Mouse (Mus musculus) CH12.LX (cell line): ENCODE results near the gene Zdhhc13. TPM values are rescaled to one million over a fixed set of nuclear protein-coding genes. Genes with fewer than 3 reads are reported as not detected.

Experiments
- DNase-seq: peaks from one replicate; pipeline ENCODE4 v3.0.0-alpha.2; 2013; ENCODE audit errors: extremely low read depth
- H3K27ac ChIP-seq: 2 replicates; pipeline ENCODE4 v1.5.1; 2012; ENCODE audit warnings: low read depth, mild to moderate bottlenecking, control low read depth, moderate library complexity; ENCODE audit not compliant: insufficient read depth
- H3K27me3 ChIP-seq: replicated peaks from 2 replicates; pipeline ENCODE3; 2012; ENCODE audit warnings: inconsistent platforms
- H3K36me3 ChIP-seq, 2 experiments: replicated peaks in 1 of 2; 2 replicates each; pipeline versions ENCODE3 to v1.6.1; 2012; ENCODE audit warnings: inconsistent platforms in 1 of 2, low read length in 1 of 2, mild to moderate bottlenecking in 1 of 2, mixed read lengths in 1 of 2, moderate library complexity in 1 of 2; ENCODE audit not compliant: control insufficient read depth in 1 of 2, insufficient read depth in 1 of 2
- H3K4me1 ChIP-seq, 2 experiments: 2 replicates each; pipeline ENCODE4 v1.6.1; 2012; ENCODE audit warnings: inconsistent platforms in 1 of 2, moderate library complexity in 1 of 2; ENCODE audit not compliant: insufficient read depth in 2 of 2, control insufficient read depth in 1 of 2
- H3K4me2 ChIP-seq: 2 replicates; pipeline ENCODE4 v1.6.1; 2012; ENCODE audit warnings: low read depth, mild to moderate bottlenecking, control low read depth; ENCODE audit not compliant: poor library complexity, insufficient read depth, severe bottlenecking
- H3K4me3 ChIP-seq, 3 experiments: fragments of 150-350 bp in 1 of 3; sonication (generic) in 1 of 3; replicated peaks in 1 of 3; 2 replicates each; pipeline versions ENCODE3 to v1.5.1; 2011 to 2012; ENCODE audit warnings: low read depth in 2 of 3, low read length in 2 of 3, mild to moderate bottlenecking in 2 of 3, moderate library complexity in 2 of 3, control low read depth in 1 of 3, improper control_type of control experiment in 1 of 3, inconsistent platforms in 1 of 3, mixed read lengths in 1 of 3; ENCODE audit not compliant: poor library complexity in 1 of 3
- H3K79me2 ChIP-seq: replicated peaks from 2 replicates; pipeline ENCODE4 v1.6.1; 2012; ENCODE audit warnings: mild to moderate bottlenecking, moderate library complexity; ENCODE audit not compliant: control insufficient read depth, poor library complexity, insufficient read depth, severe bottlenecking; ENCODE audit errors: extremely low read depth
- H3K9ac ChIP-seq: 2 replicates; pipeline ENCODE4 v1.6.1; 2012; ENCODE audit warnings: low read depth, mild to moderate bottlenecking, control low read depth, moderate library complexity; ENCODE audit not compliant: insufficient read depth
- H3K9me3 ChIP-seq: replicated peaks from 2 replicates; pipeline ENCODE3; 2012; ENCODE audit warnings: low read length, inconsistent platforms, mixed read lengths
- BHLHE40 ChIP-seq: IDR thresholded peaks from 2 replicates; pipeline ENCODE4 v1.6.1; 2011; ENCODE audit warnings: mild to moderate bottlenecking, low read depth, low read length, improper control_type of control experiment
- ETS1 ChIP-seq: conservative IDR thresholded peaks from 2 replicates; pipeline ENCODE4 v1.6.1; 2012; ENCODE audit warnings: low read depth, mild to moderate bottlenecking, inconsistent platforms, low read length, improper control_type of control experiment, moderate library complexity
- GABPA ChIP-seq: IDR thresholded peaks from 2 replicates; pipeline ENCODE4 v1.6.1; 2012; ENCODE audit warnings: low read depth, low read length, improper control_type of control experiment, inconsistent platforms; ENCODE audit not compliant: insufficient replicate concordance
- JUN ChIP-seq: IDR thresholded peaks from 2 replicates; pipeline ENCODE4 v1.6.1; 2011; ENCODE audit warnings: low read depth, mild to moderate bottlenecking, low read length, improper control_type of control experiment, moderate library complexity; ENCODE audit not compliant: insufficient read depth
- JUND ChIP-seq: conservative IDR thresholded peaks from 2 replicates; pipeline ENCODE4 v1.6.1; 2011; ENCODE audit warnings: low read depth, low read length, improper control_type of control experiment
- KAT2A ChIP-seq: IDR thresholded peaks from 2 replicates; pipeline ENCODE4 v1.6.1; 2012; ENCODE audit warnings: low read length, improper control_type of control experiment, inconsistent platforms; ENCODE audit not compliant: insufficient replicate concordance
- MAZ ChIP-seq: IDR thresholded peaks from 2 replicates; pipeline ENCODE4 v1.6.1; 2012; ENCODE audit warnings: low read depth, mild to moderate bottlenecking, inconsistent platforms, low read length, improper control_type of control experiment, moderate library complexity
- MXI1 ChIP-seq: IDR thresholded peaks from 2 replicates; pipeline ENCODE4 v1.6.1; 2011; ENCODE audit warnings: mild to moderate bottlenecking, low read depth, low read length, improper control_type of control experiment
- PAX5 ChIP-seq: IDR thresholded peaks from 2 replicates; pipeline ENCODE4 v1.6.1; 2012; ENCODE audit warnings: low read length, inconsistent platforms, mixed read lengths
- RCOR1 ChIP-seq: conservative IDR thresholded peaks from 2 replicates; pipeline ENCODE4 v1.6.1; 2012; ENCODE audit warnings: low read depth, mild to moderate bottlenecking, inconsistent platforms, low read length, improper control_type of control experiment
- SIN3A ChIP-seq: IDR thresholded peaks from 2 replicates; pipeline ENCODE4 v1.6.1; 2012; ENCODE audit warnings: low read length, improper control_type of control experiment, inconsistent platforms
- TCF12 ChIP-seq: IDR thresholded peaks from 2 replicates; pipeline ENCODE4 v1.6.1; 2014; ENCODE audit warnings: low read depth, mild to moderate bottlenecking, inconsistent platforms, low read length, improper control_type of control experiment
- USF1 ChIP-seq: IDR thresholded peaks from 2 replicates; pipeline ENCODE4 v1.6.1; 2014; ENCODE audit warnings: low read depth, mild to moderate bottlenecking, inconsistent platforms, low read length, improper control_type of control experiment
- USF2 ChIP-seq: conservative IDR thresholded peaks from 2 replicates; pipeline ENCODE4 v1.6.1; 2011; ENCODE audit warnings: low read depth, low read length, improper control_type of control experiment
- ZKSCAN1 ChIP-seq: IDR thresholded peaks from 2 replicates; pipeline ENCODE4 v1.6.1; 2012; ENCODE audit warnings: low read depth, inconsistent platforms, low read length, improper control_type of control experiment, borderline replicate concordance
- dilution Hi-C: fragments of 300-500 bp; cut with MboI; formaldehyde crosslinking; loops from 2 replicates; pipeline ENCODE4 v1.14.3; 2020; ENCODE audit warnings: low sequenced_read_pairs; ENCODE audit not compliant: extremely low pct_unique_long_range_greater_than_20kb, extremely low pct_ligation_motif_present
- in situ Hi-C: fragments of 300-500 bp; cut with MboI; formaldehyde crosslinking; loops from 3 replicates; pipeline ENCODE4 v1.14.3; 2019; ENCODE audit warnings: low sequenced_read_pairs, low pct_ligation_motif_present, low pct_unique_long_range_greater_than_20kb, mixed read lengths
- polyA plus RNA-seq: library from polyadenylated mRNA; unstranded; fragments of >175 nt; gene quantifications from 2 replicates; pipeline ENCODE4 v1.2.1, GENCODE M21; 2012; ENCODE audit warnings: low read depth; ENCODE audit not compliant: insufficient read length
- total RNA-seq, 2 experiments: library from RNA; depleted of rRNA; stranded (reverse); fragments of 300-350 nt in 1 of 2; fragments of >200 nt in 1 of 2; gene quantifications; 2 replicates each; pipeline ENCODE4 v1.2.3; 2012 to 2014

Gene Zdhhc13
- total and polyA plus RNA-seq, 3 experiments: 19.9 to 74.3 (median 32.3) TPM

GRCm38 (mm10) chr7:48774633-48775032 is 14.2 kb upstream of the Zdhhc13 start:
- H3K4me3 ChIP-seq: no peak overlapping the region
- in situ Hi-C loops: loop anchor here (25.0 kb wide), 1 partner anchor 488 kb away; no protein-coding TSS in a partner anchor
- dilution Hi-C loops: no loop called here

GRCm38 (mm10) chr7:48775436-48775835 is 13.4 kb upstream of the Zdhhc13 start:
- no peak overlapping the region for H3K4me2 ChIP-seq
- DNase-seq: no peak
- H3K79me2 ChIP-seq: no peaks in the 10 kb centered on the region
- no peak overlapping the region for H3K4me3 ChIP-seq
- H3K9ac ChIP-seq: no peak overlapping the region
- in situ Hi-C loops (no loop called here), dilution Hi-C loops (no loop called here)
- H3K36me3 ChIP-seq: no peaks in the 10 kb centered on the region
- TF ChIP-seq MAZ (no peak), JUND (no peak), RCOR1 (no peak), GABPA (no peak), ETS1 (no peak), SIN3A (no peak), JUN (no peak), PAX5 (no peak)
- H3K27ac ChIP-seq: no peak overlapping the region
- no peaks in the 10 kb centered on the region for H3K27me3 ChIP-seq
- H3K9me3 ChIP-seq: no peaks in the 10 kb centered on the region
- no peaks in the 10 kb centered on the region for H3K4me1 ChIP-seq

More at GRCm38 (mm10) chr7:48774633-48775032, 14.2 kb upstream of the Zdhhc13 start:
- no peak overlapping the region for H3K27ac ChIP-seq
- no peak overlapping the region for H3K9ac ChIP-seq
- no peaks in the 10 kb centered on the region for H3K36me3 ChIP-seq
- TF ChIP-seq TCF12: no peak
- no peak for TF ChIP-seq MXI1
- TF ChIP-seq BHLHE40: no peak
- no peak for TF ChIP-seq KAT2A
- TF ChIP-seq JUN: no peak
- TF ChIP-seq ZKSCAN1: no peak
- no peak for TF ChIP-seq USF1
- no peak for TF ChIP-seq USF2
- no peaks in the 10 kb centered on the region for H3K27me3 ChIP-seq
- no peaks in the 10 kb centered on the region for H3K79me2 ChIP-seq
- H3K9me3 ChIP-seq: no peaks in the 10 kb centered on the region
- DNase-seq: no peak
- H3K4me1 ChIP-seq: no peaks in the 10 kb centered on the region
- no peak overlapping the region for H3K4me2 ChIP-seq
